Mouse (Mus musculus): ENCODE results near the gene Txndc9. TPM values are rescaled to one million over a fixed set of nuclear protein-coding genes. Genes with fewer than 3 reads are reported as not detected.

Gene Txndc9
- polyA plus RNA-seq (2015; fragmentation: Nextera tagmentation; extraction: Ambion mirVana), result 100 and 103 TPM in 2 replicates

GRCm38 (mm10) chr1:37997867-37998266 lies at the start of gene Txndc9, which contains the start of gene Eif5b:
Gene Txndc9, minus strand, starts transcription at chr1:37997893.
Gene Eif5b, plus strand, starts transcription at chr1:37998010.
- Histone ChIP-seq H3K4me3 (peak within 1 kb of the TSS; percentile 97), H3K9ac (peak within 1 kb of the TSS; percentile 96), H3K27me3 (no peaks in the 10 kb centered on the region), H3K4me2 (peak within 1 kb of the TSS; percentile 91), H3K27ac (peak within 1 kb of the TSS; percentile 95), H3K36me3 (peaks cover 23% of the 10 kb centered on the region), H3K4me1 (replicated peaks) (peaks cover 20% of the 10 kb centered on the region), H3K9me3 (replicated peaks) (no peaks in the 10 kb centered on the region)
- ATAC-seq (replicated peaks; ENCODE audit: insufficient number of reproducible peaks, insufficient read depth, low FRiP score, low read depth), result peak; percentile 91
- WGBS, result 0% methylated on average over 50 of the region's 50 CpGs

DNA sequence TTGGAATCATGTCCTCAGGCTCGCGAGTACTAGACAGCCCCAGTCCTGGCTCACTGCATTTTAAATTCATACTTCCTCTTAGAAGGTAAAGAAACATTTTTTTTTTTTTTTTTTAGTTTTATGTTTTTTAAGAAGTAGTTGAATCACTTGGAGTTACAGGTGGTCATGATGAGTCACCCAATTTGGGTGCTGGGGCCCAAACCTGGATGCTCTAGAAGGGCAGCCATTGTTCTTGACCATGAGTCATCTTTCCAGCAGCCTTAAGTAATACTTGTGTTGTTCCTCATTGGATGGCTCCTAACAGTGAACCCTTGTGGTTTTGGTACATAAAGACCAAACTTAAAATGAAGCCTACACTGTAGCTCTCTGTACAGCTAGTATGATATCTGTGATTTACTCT lies 41.2 kb upstream of the Txndc9 start:
- no peak for ATAC-seq (replicated peaks; ENCODE audit: insufficient number of reproducible peaks, insufficient read depth, low FRiP score, low read depth)
- 94% methylated on average over 2 of the region's 2 CpGs for WGBS
- Histone ChIP-seq H3K4me2 (no peak overlapping the region), H3K4me1 (replicated peaks) (no peaks in the 10 kb centered on the region), H3K4me3 (no peak overlapping the region), H3K36me3 (peaks cover 71% of the 10 kb centered on the region), H3K27ac (no peak overlapping the region), H3K27me3 (no peaks in the 10 kb centered on the region), H3K9ac (no peak overlapping the region), H3K9me3 (replicated peaks) (no peaks in the 10 kb centered on the region)

DNA sequence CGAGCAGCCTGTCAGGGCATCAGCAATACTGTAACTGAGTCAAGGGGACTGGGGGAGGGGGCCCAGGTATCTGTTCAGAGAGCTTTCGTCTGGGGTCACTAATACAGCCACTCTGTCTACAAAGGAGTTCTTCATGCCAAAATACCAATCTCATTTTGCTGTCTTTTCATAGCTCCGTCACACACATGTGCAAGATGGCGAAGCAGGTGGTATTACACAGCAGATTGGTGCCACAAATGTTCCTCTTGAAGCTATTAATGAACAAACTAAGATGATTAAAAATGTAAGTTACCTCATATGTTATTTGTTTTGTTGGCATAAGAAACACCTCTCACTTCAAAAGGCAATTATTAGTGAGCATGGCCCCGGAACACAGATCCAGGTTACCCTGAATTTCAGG lies 39.7 kb upstream of the Txndc9 start:
- ATAC-seq (replicated peaks; ENCODE audit: insufficient number of reproducible peaks, insufficient read depth, low FRiP score, low read depth), result no peak
- H3K27ac ChIP-seq, result no peak overlapping the region
- WGBS, result 85% methylated on average over 5 of the region's 5 CpGs

DNA sequence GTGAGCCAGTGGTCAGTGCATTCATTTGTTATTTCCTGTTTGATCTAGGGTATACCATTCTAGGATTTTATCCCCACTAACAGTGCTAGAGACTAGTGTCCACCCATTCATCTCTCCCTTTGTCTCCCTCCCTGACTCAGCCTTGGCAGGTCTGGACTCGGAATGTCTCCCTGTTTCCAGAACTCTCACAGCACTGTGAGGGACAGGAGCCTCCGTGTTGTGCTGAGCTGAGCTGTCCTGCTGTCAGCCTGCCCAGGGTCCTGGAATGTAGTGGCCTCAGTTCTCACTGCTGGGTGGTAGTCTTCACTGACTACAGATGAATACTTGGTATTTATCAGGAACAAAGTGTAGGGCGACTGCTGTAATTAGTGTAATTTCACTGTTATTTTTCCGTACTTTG lies 37.8 kb upstream of the Txndc9 start:
- ATAC-seq (replicated peaks; ENCODE audit: insufficient number of reproducible peaks, insufficient read depth, low FRiP score, low read depth), result no peak
- Histone ChIP-seq H3K36me3 (peaks cover 74% of the 10 kb centered on the region), H3K4me1 (replicated peaks) (no peaks in the 10 kb centered on the region), H3K27ac (no peak overlapping the region), H3K9me3 (replicated peaks) (no peaks in the 10 kb centered on the region), H3K4me2 (no peak overlapping the region), H3K4me3 (no peak overlapping the region), H3K27me3 (no peaks in the 10 kb centered on the region), H3K9ac (no peak overlapping the region)
- 83% methylated on average over 4 of the region's 4 CpGs for WGBS

More for the DNA sequence above, 39.7 kb upstream of the Txndc9 start:
- no peak overlapping the region for H3K4me2 ChIP-seq
- no peak overlapping the region for H3K4me3 ChIP-seq
- H3K9me3 ChIP-seq (replicated peaks), result no peaks in the 10 kb centered on the region
- H3K27me3 ChIP-seq, result no peaks in the 10 kb centered on the region
- no peaks in the 10 kb centered on the region for H3K4me1 ChIP-seq (replicated peaks)
- H3K36me3 ChIP-seq, result peaks cover 81% of the 10 kb centered on the region
- no peak overlapping the region for H3K9ac ChIP-seq

GRCm38 (mm10) chr1:38031391-38031790 lies 33.7 kb upstream of the Txndc9 start:
- Histone ChIP-seq H3K9me3 (replicated peaks) (no peaks in the 10 kb centered on the region), H3K4me2 (no peak overlapping the region), H3K36me3 (peaks cover 39% of the 10 kb centered on the region), H3K4me1 (replicated peaks) (no peaks in the 10 kb centered on the region), H3K9ac (no peak overlapping the region), H3K27ac (no peak overlapping the region), H3K4me3 (no peak overlapping the region), H3K27me3 (no peaks in the 10 kb centered on the region)
- 90% methylated on average over 5 of the region's 5 CpGs for WGBS
- no peak for ATAC-seq (replicated peaks; ENCODE audit: insufficient number of reproducible peaks, insufficient read depth, low FRiP score, low read depth)

- Histone ChIP-seq H3K4me1 (replicated peaks) (no peaks in the 10 kb centered on the region), H3K9me3 (replicated peaks) (no peaks in the 10 kb centered on the region), H3K27me3 (no peaks in the 10 kb centered on the region), H3K27ac (no peak overlapping the region), H3K4me3 (no peak overlapping the region), H3K36me3 (peaks cover 24% of the 10 kb centered on the region), H3K9ac (no peak overlapping the region), H3K4me2 (no peak overlapping the region)
- no peak for ATAC-seq (replicated peaks; ENCODE audit: insufficient number of reproducible peaks, insufficient read depth, low FRiP score, low read depth)
- 84% methylated on average over 7 of the region's 7 CpGs for WGBS
These were observed 29.6 kb upstream of the Txndc9 start for GRCm38 (mm10) chr1:38027301-38027700.

DNA sequence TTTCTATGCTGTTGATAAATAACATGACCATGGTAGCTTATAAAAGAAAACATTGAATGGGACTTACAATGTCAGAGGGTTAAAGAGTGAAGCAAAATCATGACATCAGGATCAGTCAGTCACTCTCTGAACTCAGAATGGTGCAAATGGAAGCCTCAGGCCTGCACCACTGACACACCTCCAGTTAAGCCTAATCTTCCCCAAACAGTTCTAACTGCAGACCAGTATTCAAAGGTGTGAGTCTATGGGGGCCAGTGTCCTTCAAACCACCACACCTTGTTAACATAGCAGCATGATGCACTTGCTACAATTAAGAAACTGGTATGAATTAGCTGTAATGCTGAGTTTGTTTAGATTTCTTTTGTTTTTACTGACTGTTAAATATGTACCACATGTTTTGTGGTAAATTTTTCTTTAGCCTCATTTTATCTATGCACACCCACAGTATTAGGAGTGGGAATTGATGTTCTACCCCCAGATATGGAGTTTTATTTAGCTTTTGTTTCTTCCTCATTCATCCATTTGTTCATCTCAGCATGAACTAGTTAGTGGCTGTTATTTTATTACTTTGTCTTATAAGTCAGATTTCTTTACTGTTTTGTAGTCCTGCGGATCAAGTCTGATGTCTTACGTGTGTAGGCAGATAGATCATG lies 17.0 kb upstream of the Txndc9 start:
- no peak for ATAC-seq (replicated peaks; ENCODE audit: insufficient number of reproducible peaks, insufficient read depth, low FRiP score, low read depth)
- H3K27ac ChIP-seq, result no peak overlapping the region
- H3K4me1 ChIP-seq (replicated peaks), result peaks cover 3% of the 10 kb centered on the region; the same call in 1 of the 2 replicates
- no peaks in the 10 kb centered on the region for H3K27me3 ChIP-seq
- peaks cover 19% of the 10 kb centered on the region for H3K36me3 ChIP-seq
- no peak overlapping the region for H3K9ac ChIP-seq
- H3K4me2 ChIP-seq, result no peak overlapping the region
- no peak overlapping the region for H3K4me3 ChIP-seq
- 91% methylated on average over 2 of the region's 2 CpGs for WGBS
- H3K9me3 ChIP-seq (replicated peaks), result no peaks in the 10 kb centered on the region

- Histone ChIP-seq H3K9ac (no peak overlapping the region), H3K9me3 (replicated peaks) (no peaks in the 10 kb centered on the region), H3K4me1 (replicated peaks) (peaks cover 3% of the 10 kb centered on the region; the same call in 1 of the 2 replicates), H3K4me3 (no peak overlapping the region), H3K4me2 (no peak overlapping the region), H3K27ac (no peak overlapping the region), H3K36me3 (no peaks in the 10 kb centered on the region), H3K27me3 (no peaks in the 10 kb centered on the region)
- ATAC-seq (replicated peaks; ENCODE audit: insufficient number of reproducible peaks, insufficient read depth, low FRiP score, low read depth), result no peak
These were observed 14.8 kb upstream of the Txndc9 start for GRCm38 (mm10) chr1:38012509-38012908.

- ATAC-seq (replicated peaks; ENCODE audit: insufficient number of reproducible peaks, insufficient read depth, low FRiP score, low read depth), result no peak
- Histone ChIP-seq H3K36me3 (no peaks in the 10 kb centered on the region), H3K4me1 (replicated peaks) (peaks cover 3% of the 10 kb centered on the region; the same call in 1 of the 2 replicates), H3K27ac (no peak overlapping the region), H3K27me3 (no peaks in the 10 kb centered on the region), H3K4me2 (no peak overlapping the region), H3K9ac (no peak overlapping the region), H3K9me3 (replicated peaks) (no peaks in the 10 kb centered on the region), H3K4me3 (no peak overlapping the region)
- WGBS, result 82% methylated on average over 3 of the region's 3 CpGs
These were observed 14.4 kb upstream of the Txndc9 start for GRCm38 (mm10) chr1:38012104-38012503.

DNA sequence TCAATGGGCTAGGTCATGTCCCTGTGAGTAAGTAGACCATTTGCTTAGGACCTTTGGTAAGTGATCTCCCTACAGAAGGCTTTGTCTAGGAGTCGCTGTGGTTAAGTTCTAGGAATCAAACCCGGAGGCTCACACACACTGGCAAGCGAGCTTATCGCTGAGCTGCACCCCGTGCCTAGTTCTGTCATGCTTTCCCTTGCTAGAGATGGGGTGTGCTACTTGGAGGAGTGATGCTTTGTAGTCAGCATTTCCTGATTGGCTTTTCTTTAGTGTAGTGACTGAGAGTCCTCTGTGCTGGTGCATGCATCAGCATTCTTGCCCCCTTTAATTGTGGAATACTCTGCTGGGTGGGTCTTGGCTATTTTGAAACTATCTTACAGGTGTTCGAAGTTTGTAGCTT lies 14.0 kb upstream of the Txndc9 start:
- H3K27ac ChIP-seq, result no peak overlapping the region
- no peaks in the 10 kb centered on the region for H3K27me3 ChIP-seq
- no peaks in the 10 kb centered on the region for H3K36me3 ChIP-seq
- 67% methylated on average over 6 of the region's 6 CpGs for WGBS
- H3K4me1 ChIP-seq (replicated peaks), result peaks cover 3% of the 10 kb centered on the region; the same call in 1 of the 2 replicates
- no peak overlapping the region for H3K4me2 ChIP-seq
- H3K4me3 ChIP-seq, result no peak overlapping the region
- no peak for ATAC-seq (replicated peaks; ENCODE audit: insufficient number of reproducible peaks, insufficient read depth, low FRiP score, low read depth)
- no peaks in the 10 kb centered on the region for H3K9me3 ChIP-seq (replicated peaks)
- no peak overlapping the region for H3K9ac ChIP-seq

GRCm38 (mm10) chr1:38006741-38007140 lies 9.0 kb upstream of the Txndc9 start:
- 64% methylated on average over 3 of the region's 3 CpGs for WGBS
- peaks cover 1% of the 10 kb centered on the region; the same call in 1 of the 2 replicates for H3K4me1 ChIP-seq (replicated peaks)
- H3K27me3 ChIP-seq, result no peaks in the 10 kb centered on the region
- no peak overlapping the region for H3K4me2 ChIP-seq
- no peaks in the 10 kb centered on the region for H3K9me3 ChIP-seq (replicated peaks)
- H3K36me3 ChIP-seq, result no peaks in the 10 kb centered on the region
- H3K4me3 ChIP-seq, result no peak overlapping the region
- H3K9ac ChIP-seq, result no peak overlapping the region
- no peak overlapping the region for H3K27ac ChIP-seq
- no peak for ATAC-seq (replicated peaks; ENCODE audit: insufficient number of reproducible peaks, insufficient read depth, low FRiP score, low read depth)

DNA sequence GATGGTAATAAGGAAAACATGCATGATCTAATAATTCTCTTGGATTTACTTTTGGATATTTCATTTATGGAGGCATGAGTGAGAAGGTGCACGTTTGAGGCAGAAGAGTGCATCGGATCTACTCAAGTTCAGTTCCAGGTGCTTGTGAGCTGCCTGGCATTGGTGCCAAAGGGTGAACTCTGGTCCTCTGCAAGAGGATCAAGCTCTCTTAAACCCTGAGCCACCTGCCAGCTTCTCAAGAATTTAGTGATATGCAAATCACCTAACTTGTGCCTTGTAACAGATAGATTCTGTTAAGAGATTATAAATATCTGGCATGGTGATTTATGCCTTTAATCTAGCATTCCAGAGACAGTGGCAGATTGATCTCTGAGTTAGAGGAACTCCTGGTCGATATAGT lies 5.4 kb upstream of the Txndc9 start:
- Histone ChIP-seq H3K36me3 (no peaks in the 10 kb centered on the region), H3K9me3 (replicated peaks) (no peaks in the 10 kb centered on the region), H3K4me2 (no peak overlapping the region), H3K4me3 (no peak overlapping the region), H3K9ac (no peak overlapping the region), H3K4me1 (replicated peaks) (peaks cover 10% of the 10 kb centered on the region), H3K27me3 (no peaks in the 10 kb centered on the region), H3K27ac (no peak overlapping the region)
- no peak for ATAC-seq (replicated peaks; ENCODE audit: insufficient number of reproducible peaks, insufficient read depth, low FRiP score, low read depth)
- WGBS, result 80% methylated on average over 3 of the region's 3 CpGs

Measured in heart, embryonic 15.5 days (tissue).